Mouse (Mus musculus) heart, embryonic 16.5 days (tissue): ENCODE measurements around the gene Dnal4. TPM values are rescaled to one million over a fixed set of nuclear protein-coding genes. Genes with fewer than 3 reads are reported as not detected.

Experiments
- ATAC-seq: fragments of 200-750 bp; cut with Nextera tagmentation; replicated peaks from 2 replicates; pipeline ENCODE4 v1.8.0; 2017; ENCODE audit warnings: moderate number of reproducible peaks; ENCODE audit not compliant: insufficient read depth, low FRiP score; ENCODE audit errors: extremely low read depth
- H3K27ac ChIP-seq: fragments of 300-500 bp; sonication (generic); 2 replicates; pipeline ENCODE4 v1.5.1; 2014; ENCODE audit warnings: mild to moderate bottlenecking, low read length, control low read depth, moderate library complexity
- H3K27me3 ChIP-seq: fragments of 300-500 bp; sonication (generic); 2 replicates; pipeline ENCODE4 v1.6.1; 2014; ENCODE audit warnings: low read length, mixed read lengths; ENCODE audit not compliant: control insufficient read depth, insufficient read depth
- H3K36me3 ChIP-seq: fragments of 300-500 bp; sonication (generic); 2 replicates; pipeline ENCODE4 v1.6.1; 2014; ENCODE audit not compliant: control insufficient read depth, insufficient read depth
- H3K4me1 ChIP-seq: fragments of 300-500 bp; sonication (generic); 2 replicates; pipeline ENCODE4 v1.6.1; 2014; ENCODE audit warnings: low read length, mixed read lengths; ENCODE audit not compliant: control insufficient read depth, insufficient read depth
- H3K4me2 ChIP-seq: fragments of 300-500 bp; sonication (generic); 2 replicates; pipeline ENCODE4 v1.6.1; 2014; ENCODE audit warnings: low read depth, mild to moderate bottlenecking, control low read depth, low read length
- H3K4me3 ChIP-seq: fragments of 300-500 bp; sonication (generic); 2 replicates; pipeline ENCODE4 v1.5.1; 2014; ENCODE audit warnings: mild to moderate bottlenecking, control low read depth, low read length
- H3K9ac ChIP-seq: fragments of 300-500 bp; sonication (generic); 2 replicates; pipeline ENCODE4 v1.6.1; 2014; ENCODE audit warnings: low read length, control low read depth
- H3K9me3 ChIP-seq: fragments of 300-500 bp; sonication (generic); replicated peaks from 2 replicates; pipeline ENCODE4 v1.6.1; 2016; ENCODE audit warnings: low read length; ENCODE audit not compliant: control insufficient read depth
- WGBS: fragments of 180-500 bp; shearing (Covaris S2); extraction: QIAGEN DNeasy Blood & Tissue Kit; methylation state at CpG from one replicate; pipeline ENCODE4 v1.1.7; 2014; 5-methylcytosine and 5-hydroxymethylcytosine counted together
- polyA plus RNA-seq: library from polyadenylated mRNA; unstranded; fragments of >200 nt; fragmentation: Nextera tagmentation; extraction: Ambion mirVana; gene quantifications from 2 replicates; pipeline ENCODE4 v1.2.1, GENCODE M21; 2015

Dnal4 gene
- polyA plus RNA-seq, 1 experiment from 2014 or later, result 43.5 TPM

DNA sequence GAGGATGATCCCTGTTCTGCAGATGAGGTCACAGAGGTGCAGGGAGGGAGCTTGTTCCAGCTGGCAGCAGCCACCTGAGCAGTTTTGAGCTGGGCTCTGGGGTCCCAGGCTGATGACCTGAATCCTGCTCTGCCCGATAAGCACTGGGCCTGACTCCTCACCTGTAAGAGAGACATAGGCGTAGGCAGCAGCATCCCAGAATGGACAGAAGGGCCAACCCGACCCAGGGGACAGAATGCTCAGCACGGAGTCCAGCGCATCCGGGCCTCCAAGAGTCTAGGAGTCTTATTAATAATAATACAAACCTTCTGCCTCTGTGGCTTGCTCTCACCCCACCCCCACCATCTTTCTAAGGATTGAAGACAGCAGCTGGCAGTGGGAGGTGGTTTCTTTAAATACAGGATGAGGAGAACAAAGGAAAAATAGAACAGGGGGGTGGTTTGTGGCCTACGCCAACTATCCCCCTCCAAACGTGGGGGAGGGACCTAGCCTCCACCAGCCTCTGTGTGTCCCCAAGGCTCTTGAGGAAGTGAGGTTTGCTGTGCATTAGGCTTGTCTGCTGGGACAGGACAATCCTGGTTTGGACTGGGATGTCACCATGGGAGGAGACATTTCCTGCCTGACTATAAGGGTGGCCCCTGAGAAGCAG is 21.5 kb downstream of the Dnal4 start:
- Histone ChIP-seq H3K27ac (no peak overlapping the region), H3K4me3 (no peak overlapping the region), H3K4me1 (0 out of 2 replicates have a peak, but pooled peaks cover 4% of the 10 kb centered on the region), H3K4me2 (no peak overlapping the region), H3K9me3 (no peaks in the 10 kb centered on the region), H3K27me3 (no peaks in the 10 kb centered on the region), H3K36me3 (no peaks in the 10 kb centered on the region), H3K9ac (no peak overlapping the region)
- 66% methylated on average over 8 of the region's 8 CpGs for WGBS
- ATAC-seq, result no peak

DNA sequence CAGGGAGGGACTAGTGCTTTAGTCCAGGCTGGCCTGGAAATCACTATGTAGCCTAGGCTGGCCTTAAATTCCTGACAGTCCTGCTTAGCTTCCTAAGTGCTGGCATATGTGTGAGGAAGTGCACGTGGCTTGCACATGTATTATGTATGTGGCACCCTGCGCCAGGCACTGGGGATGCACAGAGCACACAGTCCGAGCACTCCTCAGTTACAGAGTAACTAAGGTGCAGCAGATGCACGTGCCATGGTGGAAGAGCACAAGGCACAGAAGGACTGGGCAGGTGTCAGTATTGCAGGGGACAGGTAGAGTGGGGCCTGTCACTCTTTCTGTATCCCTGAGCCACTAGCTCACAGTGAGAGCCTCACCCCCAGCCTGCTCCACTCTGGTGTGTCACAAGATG is 22.5 kb downstream of the Dnal4 start:
- WGBS, result 84% methylated on average over 4 of the region's 4 CpGs
- Histone ChIP-seq H3K4me3 (no peak overlapping the region), H3K4me1 (0 out of 2 replicates have a peak, but pooled peaks cover 4% of the 10 kb centered on the region), H3K9ac (no peak overlapping the region), H3K4me2 (no peak overlapping the region), H3K27me3 (no peaks in the 10 kb centered on the region), H3K9me3 (no peaks in the 10 kb centered on the region), H3K27ac (no peak overlapping the region), H3K36me3 (no peaks in the 10 kb centered on the region)
- no peak for ATAC-seq

DNA sequence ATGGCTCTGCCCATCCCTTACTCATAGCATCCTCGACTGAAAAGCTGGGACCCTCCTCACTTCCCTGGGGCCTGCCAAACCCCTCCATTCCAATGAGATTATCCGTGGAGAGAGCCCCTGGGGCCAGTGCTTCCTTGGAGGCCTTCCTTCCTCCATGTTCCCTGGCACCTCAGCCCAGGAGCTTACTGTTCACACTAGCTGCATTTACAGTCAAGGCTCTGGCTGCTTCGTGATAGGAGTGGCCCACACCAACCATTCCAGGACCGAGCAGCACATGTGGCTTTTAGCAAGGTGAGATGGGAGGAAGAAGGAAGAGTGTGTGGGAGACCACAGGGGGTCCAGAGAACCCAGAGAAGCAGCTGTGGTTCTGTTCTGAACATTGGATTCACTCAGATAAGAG is 23.8 kb downstream of the Dnal4 start:
- Histone ChIP-seq H3K27ac (no peak overlapping the region), H3K9ac (no peak overlapping the region; the same call in 1 of the 2 replicates), H3K4me1 (0 out of 2 replicates have a peak, but pooled peaks cover 4% of the 10 kb centered on the region), H3K27me3 (no peaks in the 10 kb centered on the region), H3K4me2 (no peak overlapping the region), H3K36me3 (no peaks in the 10 kb centered on the region), H3K4me3 (no peak overlapping the region), H3K9me3 (no peaks in the 10 kb centered on the region)
- ATAC-seq, result no peak
- 62% methylated on average over 4 of the region's 4 CpGs for WGBS

GRCm38 (mm10) chr15:79753420-79753752 is 24.3 kb downstream of the Dnal4 start:
- no peak overlapping the region; the same call in 1 of the 2 replicates for H3K9ac ChIP-seq
- no peaks in the 10 kb centered on the region for H3K36me3 ChIP-seq
- H3K27ac ChIP-seq, result no peak overlapping the region
- no peak for ATAC-seq
- H3K4me1 ChIP-seq, result 0 out of 2 replicates have a peak, but pooled peaks cover 4% of the 10 kb centered on the region
- 86% methylated on average over 3 of the region's 3 CpGs for WGBS
- H3K27me3 ChIP-seq, result no peaks in the 10 kb centered on the region
- no peak overlapping the region for H3K4me3 ChIP-seq
- H3K4me2 ChIP-seq, result no peak overlapping the region
- H3K9me3 ChIP-seq, result no peaks in the 10 kb centered on the region

DNA sequence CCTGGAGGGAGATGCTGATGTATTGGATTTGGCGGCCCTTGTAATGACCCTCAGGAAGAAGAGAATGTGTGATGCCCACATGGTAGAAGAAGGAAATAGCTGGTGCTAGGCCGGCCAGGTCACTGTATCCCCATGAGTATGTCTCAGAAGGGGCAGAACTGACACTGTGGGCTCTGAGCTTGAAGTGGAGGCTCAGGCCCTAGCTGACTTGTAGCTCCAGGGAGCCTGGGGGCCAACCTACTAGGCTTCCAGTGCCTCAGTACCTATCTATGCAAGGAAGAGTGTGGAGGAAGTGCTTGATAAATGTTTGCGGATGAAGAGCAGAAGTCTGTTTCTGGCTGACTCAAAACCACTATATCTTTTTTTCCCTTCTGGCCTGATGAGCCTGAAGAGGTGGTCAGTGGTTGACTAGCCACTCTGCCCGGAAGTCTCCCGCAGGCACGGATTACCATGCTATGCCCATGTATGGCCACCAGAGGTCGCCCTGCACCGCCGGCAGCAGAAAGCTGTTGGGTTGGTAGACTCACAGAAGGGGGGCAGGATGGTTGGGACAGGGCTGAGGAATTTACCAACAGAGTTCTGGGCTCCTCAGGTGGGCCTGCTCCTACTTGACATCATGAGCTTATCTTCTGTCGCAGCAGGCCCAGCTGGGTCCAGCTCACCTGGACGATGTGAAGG is 24.8 kb downstream of the Dnal4 start:
- Histone ChIP-seq H3K4me3 (no peak overlapping the region), H3K4me1 (0 out of 2 replicates have a peak, but pooled peaks cover 4% of the 10 kb centered on the region), H3K9ac (no peak overlapping the region), H3K4me2 (no peak overlapping the region), H3K27me3 (no peaks in the 10 kb centered on the region), H3K9me3 (no peaks in the 10 kb centered on the region), H3K27ac (no peak overlapping the region), H3K36me3 (no peaks in the 10 kb centered on the region)
- ATAC-seq, result no peak
- 23% methylated on average over 11 of the region's 11 CpGs for WGBS

DNA sequence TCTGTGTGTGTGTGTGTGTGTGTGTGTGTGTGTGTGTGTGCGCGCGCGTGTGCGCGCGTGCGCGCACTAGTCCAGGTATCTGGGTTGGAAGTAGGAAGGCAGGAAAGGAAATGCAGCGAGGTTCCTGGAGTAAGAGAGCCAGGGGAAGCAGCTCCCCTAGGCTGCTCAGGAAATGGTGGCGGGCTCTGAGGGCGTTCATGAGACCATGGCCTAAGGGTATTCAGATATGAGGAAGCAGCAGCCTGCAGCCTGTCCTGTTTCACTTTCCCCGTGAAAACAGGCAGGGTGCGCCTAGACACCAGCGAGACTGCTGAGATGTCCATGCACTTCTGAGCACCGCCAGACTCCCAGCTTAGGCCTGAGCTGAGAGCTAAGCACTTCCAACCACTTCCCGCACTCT is 25.9 kb downstream of the Dnal4 start:
- no peak overlapping the region for H3K9ac ChIP-seq
- H3K4me1 ChIP-seq, result 0 out of 2 replicates have a peak, but pooled peaks cover 4% of the 10 kb centered on the region
- ATAC-seq, result no peak
- H3K27me3 ChIP-seq, result no peaks in the 10 kb centered on the region
- no peaks in the 10 kb centered on the region for H3K9me3 ChIP-seq
- H3K4me3 ChIP-seq, result no peak overlapping the region
- H3K36me3 ChIP-seq, result no peaks in the 10 kb centered on the region
- no peak overlapping the region for H3K27ac ChIP-seq
- no peak overlapping the region for H3K4me2 ChIP-seq
- WGBS, result 78% methylated on average over 17 of the region's 17 CpGs

DNA sequence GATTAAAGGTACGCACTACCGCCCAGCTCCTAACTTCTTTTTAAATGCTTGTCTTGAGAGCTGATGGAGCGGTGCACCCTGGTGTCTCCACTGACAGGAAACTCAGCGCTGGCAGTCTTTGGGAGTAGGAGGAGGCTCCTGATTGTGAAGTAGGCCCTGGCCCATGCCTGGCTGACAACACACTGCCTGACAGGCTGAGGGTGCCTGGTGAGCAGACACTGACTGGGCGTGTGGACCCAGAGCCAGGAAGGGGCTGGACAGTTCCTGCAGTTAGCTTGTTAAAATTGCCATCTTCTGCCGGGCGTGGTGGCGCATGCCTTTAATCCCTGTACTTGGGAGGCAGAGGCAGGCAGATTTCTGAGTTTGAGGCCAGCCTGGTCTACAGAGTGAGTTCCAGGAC is 27.4 kb downstream of the Dnal4 start:
- no peaks in the 10 kb centered on the region for H3K4me1 ChIP-seq
- H3K27ac ChIP-seq, result no peak overlapping the region
- ATAC-seq, result no peak
- no peak overlapping the region for H3K9ac ChIP-seq
- no peaks in the 10 kb centered on the region for H3K9me3 ChIP-seq
- no peaks in the 10 kb centered on the region for H3K36me3 ChIP-seq
- H3K27me3 ChIP-seq, result no peaks in the 10 kb centered on the region
- H3K4me3 ChIP-seq, result no peak overlapping the region
- H3K4me2 ChIP-seq, result no peak overlapping the region
- 81% methylated on average over 8 of the region's 8 CpGs for WGBS

DNA sequence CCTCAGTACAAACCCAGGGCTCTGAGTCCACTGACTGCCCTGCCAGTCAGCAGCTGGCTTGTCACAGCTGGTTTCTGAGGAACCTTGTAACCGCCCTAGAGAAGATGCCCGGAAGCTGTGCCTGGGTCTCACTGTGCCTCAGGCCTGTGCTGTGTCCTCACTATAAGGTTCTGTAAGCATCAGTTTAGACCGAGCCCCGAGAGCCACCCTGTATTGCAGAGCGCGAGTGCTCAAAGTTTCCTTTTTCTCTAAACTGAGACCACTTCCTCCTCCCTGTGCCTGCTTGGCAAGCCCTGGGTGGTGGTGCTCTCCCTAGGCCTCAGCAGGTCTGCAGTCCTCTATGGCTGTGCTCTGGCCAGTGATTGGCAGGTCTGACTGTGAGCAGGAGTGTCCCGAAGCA is 28.5 kb downstream of the Dnal4 start:
- Histone ChIP-seq H3K9ac (no peak overlapping the region), H3K36me3 (no peaks in the 10 kb centered on the region), H3K27ac (no peak overlapping the region), H3K9me3 (no peaks in the 10 kb centered on the region), H3K4me2 (no peak overlapping the region), H3K4me1 (no peaks in the 10 kb centered on the region), H3K4me3 (no peak overlapping the region), H3K27me3 (no peaks in the 10 kb centered on the region)
- no peak for ATAC-seq
- WGBS, result 85% methylated on average over 7 of the region's 7 CpGs

GRCm38 (mm10) chr15:79747998-79748397 is 29.7 kb downstream of the Dnal4 start:
- no peak for ATAC-seq

More at GRCm38 (mm10) chr15:79747998-79748397, 29.7 kb downstream of the Dnal4 start:
- Histone ChIP-seq H3K9ac (no peak overlapping the region), H3K36me3 (no peaks in the 10 kb centered on the region), H3K4me3 (no peak overlapping the region), H3K27me3 (no peaks in the 10 kb centered on the region), H3K9me3 (no peaks in the 10 kb centered on the region), H3K27ac (no peak overlapping the region), H3K4me1 (peaks cover 2% of the 10 kb centered on the region; the same call in 1 of the 2 replicates), H3K4me2 (no peak overlapping the region)
- WGBS, result 53% methylated on average over 11 of the region's 11 CpGs
